Mouse (Mus musculus): ENCODE measurements around the gene Usp38.

DNA sequence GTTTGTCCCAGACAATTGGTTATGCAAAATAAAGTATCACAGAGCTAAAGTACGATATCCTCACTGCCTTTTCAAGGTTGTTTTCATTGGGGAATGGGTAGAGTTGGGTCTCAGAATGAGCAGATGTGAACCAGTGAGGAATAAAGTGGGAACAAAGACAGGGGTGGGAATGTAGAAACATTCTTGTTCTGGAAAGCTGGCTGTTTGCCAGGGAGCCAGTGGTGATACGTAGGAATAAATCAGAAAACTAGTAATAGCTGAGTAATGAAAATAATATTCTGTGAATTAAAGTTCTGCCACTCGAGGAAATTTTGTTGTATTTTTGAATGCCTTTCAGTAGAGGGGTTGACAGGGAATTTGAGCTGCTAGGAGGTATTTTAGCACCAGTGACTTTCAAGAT lies 29.5 kb upstream of the Usp38 start:
- no peak for TF ChIP-seq CTCF (IDR thresholded peaks at IDR 0.05; ENCODE audit: low read depth, low read length)
- no peak for TF ChIP-seq GATA1 (IDR thresholded peaks at IDR 0.05; ENCODE audit: borderline replicate concordance, low read length)
- no peak for TF ChIP-seq TAL1 (conservative IDR thresholded peaks at IDR 0.05; ENCODE audit: low read depth, low read length)
- TF ChIP-seq GATA2 (IDR thresholded peaks at IDR 0.05; ENCODE audit: borderline replicate concordance, low read depth, low read length) = no peak
